Mouse (Mus musculus) cerebellum, adult 9-10 months (tissue): Measurements from ENCODE around the gene Aqp1.

ENCODE experiments used
- DNase-seq: peaks from one replicate; pipeline ENCODE4 v3.0.0; 2022

Gene Aqp1

GRCm38 (mm10) chr6:55357636-55358031 lies 21.4 kb downstream of the Aqp1 start:
- DNase-seq = no peak

DNA sequence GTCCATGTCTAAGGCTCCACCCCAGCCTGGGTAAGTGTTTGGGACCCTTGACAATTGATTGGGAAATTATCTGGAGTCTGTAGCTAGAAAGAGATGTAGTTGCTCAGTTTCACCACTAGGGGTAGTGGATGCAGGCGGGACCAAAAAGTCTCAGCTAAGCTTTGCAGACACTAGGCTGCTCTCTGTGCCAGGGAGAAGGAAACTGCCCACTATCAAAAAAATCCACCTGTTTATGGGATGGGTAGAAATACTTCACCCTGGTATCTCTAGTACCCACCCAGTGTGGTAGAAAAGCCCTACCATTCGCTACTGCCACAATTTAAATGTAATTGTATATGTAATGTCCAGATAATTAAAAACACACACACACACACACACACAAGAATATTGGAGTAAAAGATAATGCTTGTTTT lies 22.5 kb downstream of the Aqp1 start:
- DNase-seq = peak; percentile 17

GRCm38 (mm10) chr6:55362663-55363062 lies 26.4 kb downstream of the Aqp1 start:
- DNase-seq = no peak

DNA sequence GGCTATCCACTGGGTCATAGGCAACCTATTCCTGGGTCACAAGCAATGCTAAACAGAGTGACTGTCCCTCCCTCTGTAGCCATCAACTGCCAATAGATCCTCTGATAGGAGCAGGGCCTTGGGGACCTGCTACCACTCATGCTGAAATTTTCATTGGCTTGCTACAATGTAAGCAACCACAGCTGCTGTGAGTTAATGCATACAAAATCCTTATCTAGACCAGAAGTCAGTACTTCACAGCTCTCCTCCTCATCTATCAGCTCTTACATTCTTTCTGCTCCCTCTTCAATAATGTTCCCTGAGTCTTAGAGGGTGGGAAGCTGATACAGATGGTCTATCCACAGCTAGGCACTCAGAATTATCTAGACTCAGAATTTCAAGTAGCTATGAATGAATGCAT lies 30.9 kb downstream of the Aqp1 start:
- DNase-seq = no peak

DNA sequence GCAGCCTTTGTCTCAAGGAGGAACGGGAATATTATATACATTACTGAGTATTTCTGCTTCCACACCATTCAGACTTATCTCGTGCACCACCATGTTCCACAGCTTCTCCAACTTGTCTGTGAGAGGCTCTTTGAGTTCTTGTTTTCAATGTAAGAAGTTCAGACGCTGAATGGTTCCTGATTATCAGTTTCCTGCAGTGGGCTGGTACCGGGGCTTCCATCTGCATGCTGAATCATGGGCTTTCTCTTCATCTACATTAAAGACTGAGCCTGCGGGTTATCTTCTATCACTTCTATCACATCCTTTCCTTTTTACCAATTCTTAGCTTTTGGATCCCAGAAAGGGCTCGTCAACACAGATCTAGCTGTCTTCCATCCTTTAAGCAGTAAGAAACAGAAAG lies 34.6 kb downstream of the Aqp1 start:
- DNase-seq = no peak

- DNase-seq = no peak
Measured at GRCm38 (mm10) chr6:55376076-55376475, 39.8 kb downstream of the Aqp1 start, which contains the start of gene Ghrhr. Gene Ghrhr (plus strand): TSS chr6:55376295.

GRCm38 (mm10) chr6:55376511-55376910 lies 40.3 kb downstream of the Aqp1 start:
- DNase-seq = no peak

GRCm38 (mm10) chr6:55377461-55377860 lies 41.2 kb downstream of the Aqp1 start:
- DNase-seq = no peak

DNA sequence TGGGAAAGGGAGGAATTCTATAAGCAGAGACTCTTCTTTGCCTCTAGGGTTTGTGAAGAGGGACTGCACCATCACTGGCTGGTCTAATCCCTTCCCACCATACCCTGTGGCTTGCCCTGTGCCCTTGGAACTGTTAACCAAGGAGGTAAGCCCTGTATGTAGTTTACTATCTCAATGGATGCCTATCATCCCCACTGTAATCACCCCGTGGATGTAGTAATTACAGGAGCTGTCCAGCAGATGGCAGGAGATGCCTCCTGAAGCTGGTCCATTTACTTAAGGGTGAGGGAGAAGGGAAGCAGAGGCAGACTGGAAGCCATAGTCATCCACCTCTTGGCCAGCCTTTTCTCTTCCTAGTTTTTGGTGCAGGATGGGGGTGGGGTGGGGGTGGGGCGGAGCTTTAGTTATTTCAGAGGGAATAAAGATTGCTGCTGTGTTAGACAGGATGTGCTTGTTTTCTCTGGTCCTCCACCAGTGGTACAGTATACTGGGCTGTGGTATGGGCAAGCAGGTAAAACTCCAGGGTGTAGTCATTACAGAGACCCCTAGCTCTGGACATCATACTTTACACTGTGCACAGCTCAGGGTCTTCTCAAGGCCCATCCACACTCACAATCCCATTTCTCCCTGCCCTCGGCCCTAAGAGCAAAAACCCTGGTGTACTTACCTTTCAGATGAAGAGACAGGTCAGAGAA lies 43.6 kb downstream of the Aqp1 start:
- peak; percentile 55 for DNase-seq

DNA sequence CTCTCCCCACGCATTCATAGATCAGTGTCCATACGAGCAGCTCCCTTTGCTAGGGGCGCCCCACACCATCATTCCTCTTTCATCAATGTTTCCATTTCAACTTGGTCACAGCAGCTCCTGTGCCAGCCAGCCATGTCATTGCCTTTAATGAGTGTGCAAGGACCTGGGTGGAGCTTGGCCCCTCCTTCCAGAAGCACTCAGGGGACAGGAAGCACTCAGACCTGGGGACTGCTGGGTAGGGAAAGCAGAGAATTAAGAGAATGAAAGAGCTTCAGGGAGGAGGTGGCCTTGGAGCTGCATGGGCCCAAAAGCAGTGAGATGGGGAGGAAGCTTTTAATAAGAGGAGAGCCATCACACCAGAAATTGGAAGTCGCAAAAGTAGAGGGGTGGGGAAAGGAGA lies 45.7 kb downstream of the Aqp1 start:
- DNase-seq = no peak

- DNase-seq = peak; percentile 62
Measured at GRCm38 (mm10) chr6:55383897-55384296, 47.7 kb downstream of the Aqp1 start.

- no peak for DNase-seq
Measured at GRCm38 (mm10) chr6:55384356-55384951, 48.2 kb downstream of the Aqp1 start.

- DNase-seq = no peak
Measured at GRCm38 (mm10) chr6:55388546-55389169, 52.4 kb downstream of the Aqp1 start.

DNA sequence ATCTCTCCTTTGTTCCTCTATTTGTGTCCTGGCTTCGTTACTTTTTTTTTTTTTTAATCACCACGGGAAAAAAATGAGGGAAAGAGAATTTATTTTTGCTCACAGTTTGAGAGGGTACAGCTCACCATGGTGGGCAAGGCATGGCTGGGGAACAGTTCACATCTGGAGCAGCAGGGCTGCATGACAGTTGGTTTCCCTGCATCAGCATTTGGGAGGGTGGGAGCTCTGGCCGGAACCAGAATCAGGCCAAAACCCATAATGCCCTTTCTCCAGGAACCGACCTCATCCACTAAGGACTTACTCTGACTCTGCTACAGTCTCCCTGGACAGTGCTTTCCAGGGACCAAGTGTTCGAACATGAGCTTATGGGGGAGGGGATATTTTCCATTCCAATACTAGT lies 53.1 kb downstream of the Aqp1 start:
- DNase-seq = no peak

GRCm38 (mm10) chr6:55391814-55392213 lies 55.6 kb downstream of the Aqp1 start:
- DNase-seq = no peak

DNA sequence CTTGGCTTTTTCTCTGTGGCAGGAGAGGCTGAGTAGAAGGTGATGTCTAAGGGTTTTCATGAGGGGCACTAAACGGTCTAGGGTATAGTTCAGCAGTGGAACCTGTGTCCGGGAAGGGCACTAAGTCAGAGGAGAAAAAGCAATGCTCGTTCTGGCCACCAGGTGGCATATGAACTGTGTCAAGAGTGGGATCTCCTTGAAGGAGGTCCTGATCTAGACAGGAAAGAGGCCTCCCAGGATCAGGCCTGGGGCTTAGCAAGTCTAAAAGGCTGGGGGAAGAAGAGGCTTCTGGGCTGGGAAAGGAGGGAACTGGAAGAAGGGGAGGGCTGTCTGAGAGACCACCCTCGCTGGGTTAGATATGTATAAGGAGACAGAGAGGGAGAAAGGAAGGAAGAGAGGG lies 56.2 kb downstream of the Aqp1 start:
- DNase-seq = peak; percentile 88

DNA sequence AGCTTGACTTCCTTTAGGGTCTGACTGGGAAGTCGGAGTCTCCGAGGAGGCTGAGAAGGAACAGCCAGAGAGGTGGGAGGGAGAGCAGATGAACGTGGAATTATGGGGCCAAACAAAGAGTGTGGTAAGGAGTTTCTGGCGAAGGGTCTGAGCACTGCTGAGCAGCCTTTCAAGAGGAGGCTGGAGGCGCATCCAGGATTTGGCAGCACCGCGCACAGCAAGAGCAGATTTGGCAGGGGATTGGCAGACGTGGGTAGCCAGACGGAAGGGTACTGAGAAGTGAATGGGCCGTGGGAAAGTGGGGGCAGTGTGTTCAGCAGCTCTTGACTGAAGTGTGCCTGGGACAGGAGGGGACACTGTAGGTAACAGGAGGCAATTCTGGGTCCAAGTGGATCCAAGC lies 58.6 kb downstream of the Aqp1 start:
- peak; percentile 89 for DNase-seq

GRCm38 (mm10) chr6:55396176-55396575 lies 59.9 kb downstream of the Aqp1 start:
- peak; percentile 75 for DNase-seq

DNA sequence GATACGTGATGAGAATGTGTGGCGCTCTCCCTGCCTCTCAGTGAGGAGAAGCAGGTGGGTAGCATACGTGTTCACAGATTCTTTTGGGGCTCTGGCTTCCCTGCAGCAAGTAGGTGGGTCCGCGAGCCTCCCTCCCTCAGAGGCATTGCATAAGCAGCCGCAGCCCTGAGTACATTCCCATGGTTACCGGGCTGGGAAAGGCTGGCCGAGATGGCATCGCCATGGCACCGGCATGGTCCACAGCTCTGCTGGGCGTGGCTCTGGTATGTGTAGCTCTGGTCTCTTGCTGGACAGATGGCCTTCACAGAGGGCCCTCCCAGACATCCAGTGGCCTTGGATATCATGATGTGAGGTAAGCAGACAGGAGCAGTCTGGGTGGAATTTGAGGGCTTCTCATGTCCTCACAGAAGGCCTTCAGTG lies 60.4 kb downstream of the Aqp1 start:
- DNase-seq = peak; percentile 87
